Mouse (Mus musculus) neural tube, embryonic 15.5 days (tissue): ENCODE results near the gene Irx3. TPM values are rescaled to one million over a fixed set of nuclear protein-coding genes. Genes with fewer than 3 reads are reported as not detected.

Experiments used
- ATAC-seq: fragments of 200-750 bp; cut with Nextera tagmentation; 2 replicates; pipeline ENCODE4 v1.8.0; 2017; ENCODE audit warnings: mild to moderate bottlenecking, moderate TSS enrichment, moderate library complexity; ENCODE audit not compliant: low FRiP score
- H3K27ac ChIP-seq: fragments of 300-500 bp; sonication (generic); replicated peaks from 2 replicates; pipeline ENCODE4 v1.5.1; 2015; ENCODE audit warnings: mild to moderate bottlenecking, inconsistent platforms
- H3K27me3 ChIP-seq: fragments of 300-500 bp; sonication (generic); replicated peaks from 2 replicates; pipeline ENCODE4 v1.6.1; 2015; ENCODE audit warnings: inconsistent platforms
- H3K36me3 ChIP-seq: fragments of 300-500 bp; sonication (generic); 2 replicates; pipeline ENCODE4 v1.6.1; 2015; ENCODE audit warnings: inconsistent platforms
- H3K4me1 ChIP-seq: fragments of 300-500 bp; sonication (generic); 2 replicates; pipeline ENCODE4 v1.6.1; 2015; ENCODE audit warnings: inconsistent platforms
- H3K4me2 ChIP-seq: fragments of 300-500 bp; sonication (generic); 2 replicates; pipeline ENCODE4 v1.6.1; 2015; ENCODE audit warnings: inconsistent platforms, mild to moderate bottlenecking, moderate library complexity
- H3K4me3 ChIP-seq: fragments of 300-500 bp; sonication (generic); replicated peaks from 2 replicates; pipeline ENCODE4 v1.5.1; 2015; ENCODE audit warnings: mild to moderate bottlenecking, inconsistent platforms
- H3K9ac ChIP-seq: fragments of 300-500 bp; sonication (generic); replicated peaks from 2 replicates; pipeline ENCODE4 v1.6.1; 2015; ENCODE audit warnings: mild to moderate bottlenecking, inconsistent platforms
- H3K9me3 ChIP-seq: fragments of 300-500 bp; sonication (generic); replicated peaks from 2 replicates; pipeline ENCODE4 v1.6.1; 2016; ENCODE audit warnings: inconsistent platforms
- WGBS: fragments of 180-500 bp; shearing (Covaris S2); methylation state at CpG from one replicate; pipeline ENCODE4 v1.1.7; 2015; ENCODE audit warnings: mixed read lengths; 5-methylcytosine and 5-hydroxymethylcytosine counted together
- polyA plus RNA-seq: library from polyadenylated mRNA; unstranded; fragments of >200 nt; fragmentation: Nextera tagmentation; extraction: Ambion mirVana; gene quantifications from 2 replicates; pipeline ENCODE4 v1.2.1, GENCODE M21; 2015

The Irx3 gene
- polyA plus RNA-seq, 1 experiment from 2014 or later: 6.3 TPM

DNA sequence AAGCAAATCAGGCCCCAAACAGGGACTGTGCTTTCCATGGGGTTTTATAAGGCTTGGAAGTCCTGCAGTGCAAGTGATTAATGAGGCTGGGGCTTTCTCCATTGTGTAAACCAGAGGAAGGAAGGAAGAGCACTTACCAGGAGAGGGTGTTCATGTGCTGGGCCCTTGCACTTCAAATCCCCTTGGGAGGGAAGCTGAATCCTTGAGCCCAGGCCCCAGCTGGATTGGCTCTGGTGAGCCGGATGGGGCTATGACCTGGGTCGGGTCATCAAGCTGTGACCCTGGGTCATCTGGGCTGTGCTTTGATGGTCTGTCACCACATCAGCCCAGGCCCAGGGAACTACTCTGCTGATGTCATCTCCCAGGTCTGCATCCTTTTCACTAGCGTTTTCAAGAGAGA lies 16.9 kb upstream of the Irx3 start:
- 8% methylated on average over 3 of the region's 3 CpGs for WGBS
- Histone ChIP-seq H3K4me2 (no peak overlapping the region), H3K4me1 (no peaks in the 10 kb centered on the region), H3K27ac (no peak overlapping the region), H3K9ac (no peak overlapping the region), H3K36me3 (no peaks in the 10 kb centered on the region), H3K9me3 (no peaks in the 10 kb centered on the region), H3K4me3 (no peak overlapping the region), H3K27me3 (peaks cover 44% of the 10 kb centered on the region)
- ATAC-seq: no peak

DNA sequence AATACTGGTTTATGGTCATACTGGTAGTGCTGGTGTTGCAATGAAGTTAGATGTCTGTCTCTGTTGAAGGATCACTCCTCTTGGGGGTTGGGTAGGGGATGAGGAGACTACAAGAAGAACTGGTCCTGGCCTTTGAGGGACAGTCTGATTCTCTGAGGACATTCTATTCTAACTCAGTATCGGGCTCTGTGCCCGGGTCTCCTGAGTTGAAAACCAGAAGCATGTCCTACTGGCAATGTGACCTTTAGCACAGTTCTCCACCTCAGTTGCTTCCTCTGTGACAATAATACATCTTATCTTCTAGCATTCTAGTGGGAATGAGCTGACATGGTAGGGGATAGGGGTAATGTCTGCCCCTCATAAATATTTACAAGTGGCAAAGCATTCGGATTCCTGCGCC lies 12.2 kb upstream of the Irx3 start:
- Histone ChIP-seq H3K4me3 (no peak overlapping the region), H3K36me3 (no peaks in the 10 kb centered on the region)
- WGBS: 96% methylated on average over 4 of the region's 4 CpGs

DNA sequence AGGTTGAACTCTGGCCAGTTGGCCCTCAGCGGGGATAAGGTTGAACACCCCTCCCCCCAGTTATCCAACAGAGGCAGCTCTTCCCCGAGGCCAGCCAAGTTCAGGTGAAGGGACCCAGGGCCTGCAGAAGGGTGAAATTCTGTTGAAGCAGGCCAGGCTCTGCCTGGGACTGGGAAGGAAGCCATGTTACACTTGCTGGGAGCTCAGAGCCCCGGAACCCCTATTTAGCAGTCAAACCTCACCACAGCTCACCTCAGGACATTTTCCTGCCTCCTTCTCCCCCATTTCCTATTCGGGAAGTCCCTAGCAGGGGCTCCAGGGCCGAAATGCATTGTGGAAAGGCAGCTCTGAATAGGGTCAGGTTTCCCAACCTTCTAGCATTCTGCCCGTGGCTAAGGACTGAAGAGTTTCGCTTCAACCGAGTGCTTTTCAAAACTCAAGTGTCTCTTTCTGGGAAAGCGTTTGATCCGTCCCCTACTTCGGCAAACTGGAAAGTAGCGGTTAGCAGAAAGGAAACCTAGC lies 4.9 kb upstream of the Irx3 start:
- peaks cover 32% of the 10 kb centered on the region for H3K4me1 ChIP-seq
- WGBS: 15% methylated on average over 12 of the region's 12 CpGs
- 0 out of 2 replicates have a peak overlapping the region, but pooled peaks have one; percentile 5 for H3K4me3 ChIP-seq

More for the DNA sequence above, 12.2 kb upstream of the Irx3 start:
- no peak for ATAC-seq
- no peak overlapping the region for H3K9ac ChIP-seq
- H3K4me1 ChIP-seq: no peaks in the 10 kb centered on the region
- peaks cover 51% of the 10 kb centered on the region for H3K27me3 ChIP-seq
- no peak overlapping the region for H3K4me2 ChIP-seq
- H3K9me3 ChIP-seq: no peaks in the 10 kb centered on the region
- no peak overlapping the region for H3K27ac ChIP-seq

DNA sequence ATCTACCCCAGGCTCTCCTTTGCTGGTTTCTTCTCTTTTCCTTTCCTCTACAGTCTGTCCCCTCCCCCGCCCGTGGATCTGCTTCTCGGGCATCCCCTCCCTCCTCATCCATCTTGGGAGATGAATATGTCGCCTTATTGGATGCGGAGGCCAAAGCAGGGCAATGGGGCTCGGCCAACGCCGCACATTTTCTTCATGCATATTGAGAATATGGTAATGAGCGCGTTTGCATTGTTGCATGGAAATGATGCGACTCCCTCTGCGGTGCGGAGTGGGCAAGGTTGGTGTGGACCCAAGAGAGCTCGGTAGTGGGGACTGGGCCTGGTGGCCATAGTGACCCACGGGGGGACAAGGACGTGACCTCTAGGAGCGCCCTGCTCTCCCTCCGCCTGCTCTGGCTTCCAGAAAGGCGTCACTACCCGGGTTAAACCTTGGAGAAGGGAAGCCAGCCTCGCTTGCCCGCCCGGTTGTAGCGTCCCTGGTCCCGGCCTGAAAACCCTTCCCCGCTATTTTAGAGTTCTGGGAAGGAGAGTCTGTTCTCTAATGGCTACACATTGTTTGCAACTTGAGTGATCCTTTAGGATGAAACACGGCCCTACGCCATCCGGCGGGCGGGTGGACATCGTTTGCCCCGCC lies 4.3 kb upstream of the Irx3 start:
- Histone ChIP-seq H3K36me3 (no peaks in the 10 kb centered on the region), H3K9ac (no peak overlapping the region), H3K4me1 (peaks cover 37% of the 10 kb centered on the region), H3K9me3 (no peaks in the 10 kb centered on the region), H3K27me3 (peaks cover 80% of the 10 kb centered on the region), H3K4me3 (0 out of 2 replicates have a peak overlapping the region, but pooled peaks have one; percentile 5), H3K4me2 (peak overlapping the region; percentile 48), H3K27ac (no peak overlapping the region)
- WGBS: 4% methylated on average over 33 of the region's 33 CpGs
- ATAC-seq: no peak

More for the DNA sequence above, 4.9 kb upstream of the Irx3 start:
- Histone ChIP-seq H3K9ac (no peak overlapping the region), H3K36me3 (no peaks in the 10 kb centered on the region), H3K27me3 (peaks cover 82% of the 10 kb centered on the region), H3K9me3 (no peaks in the 10 kb centered on the region), H3K27ac (no peak overlapping the region), H3K4me2 (peak overlapping the region; percentile 48)
- no peak for ATAC-seq

DNA sequence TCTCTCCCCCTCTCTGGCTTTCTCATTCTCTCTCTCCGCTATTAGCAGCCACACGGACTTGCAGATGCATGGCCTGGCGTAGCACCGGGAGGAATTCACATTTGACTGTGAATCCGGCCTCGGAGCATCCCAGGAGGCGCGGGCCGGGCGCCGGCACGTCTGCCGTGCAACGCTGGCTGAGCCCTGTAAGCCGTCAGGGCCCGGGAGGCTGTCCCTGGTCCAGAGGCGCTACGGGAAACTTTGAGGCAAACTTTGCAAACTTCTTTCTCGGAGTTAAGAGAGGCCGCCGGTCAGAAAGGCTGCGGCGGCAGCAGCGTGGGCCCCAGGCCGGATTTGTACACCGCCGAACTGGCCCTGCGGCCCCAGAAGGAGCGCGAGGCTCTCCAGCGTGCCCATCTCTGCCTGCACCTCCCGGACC lies 3.4 kb upstream of the Irx3 start:
- WGBS: 1% methylated on average over 32 of the region's 32 CpGs

DNA sequence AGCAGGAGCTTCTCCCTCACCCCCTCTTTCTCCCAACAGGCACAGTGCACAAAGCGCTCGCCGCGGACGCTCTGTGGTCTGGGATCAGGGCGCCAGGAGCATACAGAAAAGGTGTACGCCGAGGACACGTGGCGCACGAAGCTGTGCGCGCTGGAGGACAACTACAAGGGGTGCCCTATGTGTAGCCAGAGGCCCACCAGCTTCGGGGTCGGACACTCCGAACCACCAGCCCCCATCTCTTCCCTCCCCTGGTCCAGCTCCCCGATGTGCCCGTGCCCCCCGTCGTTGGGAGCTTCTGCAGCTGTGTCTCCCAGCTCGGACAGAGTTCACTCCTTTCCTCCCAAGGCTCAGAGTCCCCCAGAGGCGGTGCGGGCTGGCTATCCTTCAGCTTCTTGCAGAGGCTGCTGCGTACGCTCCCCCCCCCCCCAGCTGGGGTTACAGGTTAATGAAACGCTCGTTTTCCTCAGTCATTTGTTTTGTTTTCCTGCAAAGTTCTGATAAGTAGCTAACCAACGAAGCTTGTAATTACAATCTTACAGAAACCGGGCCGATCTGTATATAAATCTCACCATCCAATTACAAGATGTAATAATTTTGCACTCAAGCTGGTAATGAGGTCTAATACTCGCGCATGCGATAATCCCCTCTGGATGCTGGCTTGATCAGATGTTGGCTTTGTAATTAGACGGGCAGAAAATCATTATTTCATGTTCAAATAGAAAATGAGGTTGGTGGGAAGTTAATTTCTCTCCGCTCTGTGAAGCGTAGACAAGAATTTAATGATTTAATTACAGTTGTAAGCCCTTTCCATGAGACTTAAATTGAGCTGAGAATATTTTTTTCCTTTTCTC lies 2.8 kb upstream of the Irx3 start:
- H3K4me1 ChIP-seq: peaks cover 53% of the 10 kb centered on the region
- peak overlapping the region; percentile 48 for H3K4me2 ChIP-seq
- no peak for ATAC-seq
- H3K27me3 ChIP-seq: peaks cover 77% of the 10 kb centered on the region
- no peak overlapping the region for H3K27ac ChIP-seq
- H3K4me3 ChIP-seq: peak overlapping the region; percentile 16; the same call in 1 of the 2 replicates
- WGBS: 4% methylated on average over 36 of the region's 36 CpGs
- no peaks in the 10 kb centered on the region for H3K9me3 ChIP-seq
- no peaks in the 10 kb centered on the region for H3K36me3 ChIP-seq
- no peak overlapping the region for H3K9ac ChIP-seq

More for the DNA sequence above, 3.4 kb upstream of the Irx3 start:
- no peaks in the 10 kb centered on the region for H3K9me3 ChIP-seq
- no peak overlapping the region for H3K27ac ChIP-seq
- H3K36me3 ChIP-seq: no peaks in the 10 kb centered on the region
- peak overlapping the region; percentile 16; the same call in 1 of the 2 replicates for H3K4me3 ChIP-seq
- ATAC-seq: no peak
- H3K9ac ChIP-seq: no peak overlapping the region
- peak overlapping the region; percentile 48 for H3K4me2 ChIP-seq
- peaks cover 47% of the 10 kb centered on the region for H3K4me1 ChIP-seq
- H3K27me3 ChIP-seq: peaks cover 74% of the 10 kb centered on the region

DNA sequence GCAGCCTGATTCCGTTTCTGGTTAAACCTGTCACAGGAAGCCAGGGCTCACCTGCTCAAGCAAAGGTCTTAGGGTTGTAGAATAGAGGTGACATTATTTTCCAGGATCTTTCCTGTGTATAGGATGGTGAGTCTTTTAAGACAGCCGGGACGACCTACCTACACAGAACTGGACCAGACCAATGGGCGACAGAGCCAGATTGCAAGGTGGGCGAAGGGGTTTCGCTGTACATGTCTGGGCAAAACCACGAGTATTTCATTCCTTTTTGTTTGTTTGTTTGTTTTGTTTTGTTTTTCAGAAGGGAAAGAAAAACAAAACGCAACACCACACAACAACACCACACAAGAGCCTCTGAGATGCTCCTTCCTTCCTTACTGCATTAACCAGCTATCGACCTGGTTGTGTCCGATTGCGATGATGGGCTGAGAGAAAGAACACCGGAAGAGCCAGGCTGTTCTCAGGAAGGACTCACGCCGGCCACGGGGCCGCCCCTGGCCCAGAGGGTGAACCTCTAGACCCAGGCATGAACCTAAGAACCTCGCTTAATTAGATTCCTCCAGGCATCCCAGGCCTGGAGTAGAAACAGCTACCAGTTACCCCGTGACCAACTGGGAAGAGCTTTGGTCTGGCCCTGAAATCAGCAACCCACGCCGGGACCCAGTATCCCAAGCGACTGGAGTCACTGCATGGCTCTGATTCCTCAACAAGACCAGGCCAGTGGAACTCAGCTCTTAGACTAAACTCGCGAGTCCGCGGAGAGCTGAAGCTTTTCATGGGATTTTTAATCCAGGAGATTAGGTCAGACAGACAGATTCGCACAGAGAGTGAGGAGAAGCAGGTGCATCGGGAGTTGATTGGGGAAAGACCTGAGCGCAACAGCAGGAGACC lies 1.9 kb upstream of the Irx3 start:
- Histone ChIP-seq H3K9me3 (no peaks in the 10 kb centered on the region), H3K4me3 (no peak overlapping the region), H3K4me2 (peak overlapping the region; percentile 48), H3K4me1 (peaks cover 60% of the 10 kb centered on the region), H3K36me3 (no peaks in the 10 kb centered on the region), H3K9ac (no peak overlapping the region), H3K27ac (no peak overlapping the region), H3K27me3 (peaks cover 77% of the 10 kb centered on the region)
- 17% methylated on average over 28 of the region's 28 CpGs for WGBS
- ATAC-seq: no peak

DNA sequence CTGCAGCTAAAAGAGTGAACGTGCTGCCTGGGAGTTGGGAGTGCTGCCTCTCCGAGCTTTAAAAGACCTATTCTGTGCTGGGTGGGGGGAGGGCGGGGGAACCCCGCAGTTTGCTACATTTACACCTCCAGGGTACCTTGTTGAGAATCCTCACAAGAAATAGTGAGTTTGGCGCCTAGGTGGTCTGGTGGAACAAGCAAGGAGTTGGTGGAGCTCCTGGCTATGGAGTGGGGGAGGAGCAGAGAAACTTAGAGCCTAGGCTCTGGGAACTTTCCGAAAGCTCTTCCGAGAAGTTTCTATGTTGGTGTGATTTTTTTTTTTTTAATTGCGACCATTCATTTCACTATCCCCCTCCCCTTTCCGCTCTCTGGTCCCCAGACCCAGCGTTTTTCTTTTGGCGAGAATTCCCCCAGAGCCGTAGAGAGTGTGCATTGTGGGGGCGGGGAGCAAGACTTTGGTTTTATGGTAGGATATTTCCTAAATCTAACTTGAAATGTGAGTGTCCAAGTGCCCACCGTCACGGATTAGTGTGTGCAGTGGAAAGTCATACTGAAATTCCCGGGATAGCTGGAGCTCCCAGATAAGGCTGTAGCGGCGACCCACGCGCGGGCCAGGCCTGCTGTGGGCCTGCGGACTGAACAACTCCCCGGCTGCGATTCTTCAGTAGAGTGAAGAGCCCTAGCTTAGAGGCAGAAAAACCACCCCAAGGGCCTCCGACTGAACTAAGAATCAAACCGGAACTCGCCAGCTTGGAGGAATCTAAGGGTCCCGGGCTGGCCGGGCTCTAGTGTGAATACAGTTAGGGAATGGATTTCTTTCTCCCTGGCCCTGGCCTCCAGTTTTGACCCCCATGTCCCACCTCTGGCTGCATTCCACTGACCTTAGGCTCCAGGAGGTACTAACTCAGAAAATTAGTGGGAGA lies 795 bp upstream of the Irx3 start:
- Histone ChIP-seq H3K9me3 (no peaks in the 10 kb centered on the region), H3K4me2 (peak overlapping the region; percentile 83), H3K27ac (no peak overlapping the region), H3K36me3 (no peaks in the 10 kb centered on the region), H3K9ac (no peak overlapping the region), H3K27me3 (peaks cover 77% of the 10 kb centered on the region), H3K4me1 (peaks cover 65% of the 10 kb centered on the region), H3K4me3 (peak overlapping the region; percentile 49; the same call in 1 of the 2 replicates)
- ATAC-seq: no peak
- WGBS: 6% methylated on average over 29 of the region's 29 CpGs

DNA sequence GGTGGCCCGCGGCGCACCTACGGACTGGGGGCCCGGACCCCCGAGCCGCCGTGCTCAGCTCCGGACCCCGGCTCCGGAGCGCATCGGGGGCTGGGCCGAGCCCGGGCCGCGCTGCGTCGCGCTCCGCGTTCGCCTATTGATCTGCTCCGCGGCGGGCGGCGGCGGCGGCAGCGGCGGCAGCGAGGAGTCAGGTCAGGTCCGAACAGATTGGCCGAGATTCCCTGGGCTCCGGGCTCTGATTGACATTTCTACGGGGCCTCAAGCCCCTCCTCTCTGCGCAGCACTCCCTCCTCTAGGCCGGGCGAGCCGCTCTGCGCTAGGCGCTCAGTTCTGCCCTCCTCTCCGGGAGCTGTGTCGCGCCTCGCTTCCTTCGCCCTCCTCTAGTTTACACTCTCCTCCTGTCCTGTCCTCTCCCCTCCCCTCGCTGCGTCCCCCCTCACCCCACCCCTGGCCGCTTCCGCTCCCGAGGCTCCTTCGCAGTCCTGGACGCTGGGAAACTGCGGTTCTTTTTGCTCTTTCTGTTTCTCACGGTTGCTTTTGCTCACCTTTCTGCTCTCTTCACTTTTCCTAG lies 541 bp downstream of the Irx3 start:
- Histone ChIP-seq H3K27ac (peak overlapping the region; percentile 79), H3K27me3 (peaks cover 77% of the 10 kb centered on the region), H3K4me1 (peaks cover 64% of the 10 kb centered on the region), H3K4me3 (peak overlapping the region; percentile 49), H3K9me3 (no peaks in the 10 kb centered on the region), H3K36me3 (no peaks in the 10 kb centered on the region), H3K4me2 (peak overlapping the region; percentile 83), H3K9ac (peak overlapping the region; percentile 63)
- WGBS: 0% methylated on average over 54 of the region's 57 CpGs
- peak; percentile 85 for ATAC-seq

DNA sequence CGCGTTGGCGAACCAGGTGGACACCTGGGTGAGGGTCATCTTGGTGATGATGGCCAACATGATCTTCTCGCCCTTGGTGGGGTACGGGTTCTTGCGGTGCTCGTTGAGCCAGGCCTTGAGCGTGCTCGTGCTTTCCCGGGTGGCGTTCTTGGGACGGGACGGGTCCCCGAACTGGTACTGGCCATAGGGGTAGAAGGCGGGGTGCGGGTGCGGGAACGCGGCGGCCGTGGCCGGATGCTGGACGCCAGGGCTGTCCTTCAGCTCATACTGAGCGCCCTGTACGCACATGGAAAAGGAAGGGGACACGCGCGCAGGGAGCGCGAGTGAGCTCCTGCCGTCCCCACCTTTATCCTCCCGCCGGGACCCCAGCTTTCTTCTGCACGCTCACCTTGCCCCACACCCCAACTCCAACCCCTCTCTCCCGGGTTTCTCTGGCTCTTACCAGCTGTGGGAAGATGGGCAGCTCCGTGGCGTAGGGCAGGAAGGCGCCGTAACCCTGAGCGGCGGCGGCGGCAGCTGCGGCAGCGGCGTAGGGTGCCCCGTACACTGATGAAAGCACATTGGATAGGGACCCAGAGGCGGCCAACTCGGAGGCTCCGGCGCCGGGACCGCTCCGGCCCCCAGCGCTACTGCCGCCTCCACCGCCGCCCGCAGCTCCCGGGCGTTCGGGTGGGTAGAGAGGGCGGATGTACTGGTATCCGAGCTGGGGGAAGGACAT lies 1.2 kb downstream of the Irx3 start:
- H3K27me3 ChIP-seq: peaks cover 78% of the 10 kb centered on the region

More for the DNA sequence above, 1.2 kb downstream of the Irx3 start:
- WGBS: under 1% methylated on average over 62 of the region's 64 CpGs
- peak overlapping the region; percentile 83 for H3K4me2 ChIP-seq
- H3K9ac ChIP-seq: peak overlapping the region; percentile 63
- ATAC-seq: peak; percentile 9; the same call in 1 of the 2 replicates
- no peaks in the 10 kb centered on the region for H3K9me3 ChIP-seq
- peak overlapping the region; percentile 79 for H3K27ac ChIP-seq
- H3K4me3 ChIP-seq: peak overlapping the region; percentile 49
- H3K36me3 ChIP-seq: no peaks in the 10 kb centered on the region
- H3K4me1 ChIP-seq: peaks cover 57% of the 10 kb centered on the region
